Mouse (Mus musculus) myocyte (in vitro differentiated cells): Measurements from ENCODE around the gene E130309D02Rik. TPM values are rescaled to one million over a fixed set of nuclear protein-coding genes. Genes with fewer than 3 reads are reported as not detected.

Source experiments
- H3K27me3 ChIP-seq: one replicate; pipeline ENCODE4 v1.6.1; 2011; ENCODE audit not compliant: control insufficient read depth, insufficient read depth, insufficient read length
- H3K36me3 ChIP-seq: one replicate; pipeline ENCODE4 v1.6.1; 2011; ENCODE audit not compliant: control insufficient read depth, insufficient read depth
- H3K4me2 ChIP-seq: one replicate; pipeline ENCODE4 v1.6.1; 2011; ENCODE audit warnings: low read depth, control low read depth
- H3K4me3 ChIP-seq: one replicate; pipeline ENCODE4 v1.5.1; 2011; ENCODE audit warnings: mild to moderate bottlenecking, control low read depth, moderate library complexity
- H3K79me2 ChIP-seq: one replicate; pipeline ENCODE4 v1.6.1; 2011; ENCODE audit not compliant: control insufficient read depth, insufficient read depth
- H3ac ChIP-seq: one replicate; pipeline ENCODE4 v1.6.1; 2011; ENCODE audit not compliant: control insufficient read depth, insufficient read length
- CEBPB ChIP-seq: IDR thresholded peaks from 2 replicates; pipeline ENCODE4 v1.6.1; 2011; ENCODE audit warnings: mild to moderate bottlenecking, moderate library complexity; ENCODE audit not compliant: poor library complexity, insufficient read depth, severe bottlenecking
- E2F4 ChIP-seq: IDR thresholded peaks from one replicate; pipeline ENCODE4 v1.6.1; 2011; ENCODE audit warnings: mild to moderate bottlenecking, control low read depth, moderate library complexity; ENCODE audit not compliant: insufficient read depth
- MAX ChIP-seq: IDR thresholded peaks from one replicate; pipeline ENCODE4 v1.6.1; 2011; ENCODE audit warnings: low read depth, mild to moderate bottlenecking, control low read depth
- MYOD1 ChIP-seq, 3 experiments: IDR thresholded peaks; one replicate each; pipeline ENCODE4 v1.6.1; 2011; ENCODE audit warnings: control low read depth in 2 of 3, low read depth in 2 of 3, mild to moderate bottlenecking in 2 of 3, moderate library complexity in 1 of 3; ENCODE audit not compliant: insufficient read length in 2 of 3, control insufficient read depth in 1 of 3
- MYOG ChIP-seq, 3 experiments: IDR thresholded peaks; one replicate each; pipeline ENCODE4 v1.6.1; 2011; ENCODE audit warnings: control low read depth in 2 of 3, low read depth in 2 of 3, mild to moderate bottlenecking in 2 of 3; ENCODE audit not compliant: insufficient read length in 2 of 3, control insufficient read depth in 1 of 3, insufficient read depth in 1 of 3
- POLR2A ChIP-seq: IDR thresholded peaks from one replicate; pipeline ENCODE4 v1.6.1; 2011; ENCODE audit warnings: low read depth, mild to moderate bottlenecking, control low read depth, moderate library complexity; ENCODE audit not compliant: insufficient read length
- POLR2AphosphoS2 ChIP-seq: IDR thresholded peaks from one replicate; pipeline ENCODE4 v1.6.1; 2011; ENCODE audit warnings: low read depth, control low read depth; ENCODE audit not compliant: insufficient read length
- REST ChIP-seq: IDR thresholded peaks from one replicate; pipeline ENCODE4 v1.6.1; 2011; ENCODE audit warnings: mild to moderate bottlenecking, control low read depth, moderate library complexity; ENCODE audit not compliant: insufficient read depth, insufficient read length
- SRF ChIP-seq: IDR thresholded peaks from one replicate; pipeline ENCODE4 v1.6.1; 2011; ENCODE audit warnings: low read depth; ENCODE audit not compliant: control insufficient read depth, insufficient read length
- TCF12 ChIP-seq: IDR thresholded peaks from one replicate; pipeline ENCODE4 v1.6.1; 2011; ENCODE audit warnings: mild to moderate bottlenecking, control low read depth; ENCODE audit not compliant: poor library complexity, insufficient read depth, severe bottlenecking
- TCF3 ChIP-seq: IDR thresholded peaks from one replicate; pipeline ENCODE4 v1.6.1; 2011; ENCODE audit warnings: low read depth, control low read depth; ENCODE audit not compliant: insufficient read length
- USF1 ChIP-seq: IDR thresholded peaks from one replicate; pipeline ENCODE4 v1.6.1; 2011; ENCODE audit warnings: low read depth, mild to moderate bottlenecking, control low read depth, moderate library complexity
- polyA plus RNA-seq: library from polyadenylated mRNA; unstranded; fragments of >200 nt; fragmentation: generic; extraction: Trizol; gene quantifications from one replicate; pipeline ENCODE4 v1.2.1, GENCODE M21; 2012; ENCODE audit warnings: missing spikeins

The E130309D02Rik gene
- polyA plus RNA-seq, 1 experiment = 25.7 TPM

GRCm38 (mm10) chr5:143336559-143336958 is 21.4 kb upstream of the E130309D02Rik start:
- Histone ChIP-seq H3K4me3 (no peak overlapping the region), H3K36me3 (no peaks in the 10 kb centered on the region), H3K79me2 (no peaks in the 10 kb centered on the region), H3ac (no peak overlapping the region), H3K27me3 (peaks cover 26% of the 10 kb centered on the region), H3K4me2 (no peak overlapping the region)
- no peak for TF ChIP-seq SRF

GRCm38 (mm10) chr5:143335089-143335460 is 19.9 kb upstream of the E130309D02Rik start:
- Histone ChIP-seq H3K27me3 (peaks cover 25% of the 10 kb centered on the region), H3K4me2 (no peak overlapping the region), H3K79me2 (no peaks in the 10 kb centered on the region), H3ac (no peak overlapping the region), H3K4me3 (no peak overlapping the region), H3K36me3 (no peaks in the 10 kb centered on the region)
- TF ChIP-seq POLR2A (no peak), REST (no peak), TCF3 (no peak), TCF12 (no peak), E2F4 (no peak), POLR2AphosphoS2 (no peak), USF1 (no peak), MYOG (IDR thresholded peaks at IDR 0.05; ENCODE audit: control insufficient read depth in 1 of 3, insufficient read depth in 1 of 3, insufficient read length in 2 of 3, low read depth in 2 of 3) (no peak), MYOD1 (IDR thresholded peaks at IDR 0.05; ENCODE audit: control insufficient read depth in 1 of 3, insufficient read length in 2 of 3, low read depth in 2 of 3) (no peak), SRF (no peak), MAX (no peak), CEBPB (no peak)

GRCm38 (mm10) chr5:143334418-143335088 is 19.4 kb upstream of the E130309D02Rik start:
- peaks cover 20% of the 10 kb centered on the region for H3K27me3 ChIP-seq
- no peak overlapping the region for H3K4me3 ChIP-seq
- no peak overlapping the region for H3ac ChIP-seq
- peak overlapping the region; percentile 63 for H3K4me2 ChIP-seq
- TF ChIP-seq MYOG (IDR thresholded peaks at IDR 0.05; ENCODE audit: control insufficient read depth in 1 of 3, insufficient read depth in 1 of 3, insufficient read length in 2 of 3, low read depth in 2 of 3) (no peak), MYOD1 (IDR thresholded peaks at IDR 0.05; ENCODE audit: control insufficient read depth in 1 of 3, insufficient read length in 2 of 3, low read depth in 2 of 3) (no peak)
- no peaks in the 10 kb centered on the region for H3K36me3 ChIP-seq
- no peaks in the 10 kb centered on the region for H3K79me2 ChIP-seq

DNA sequence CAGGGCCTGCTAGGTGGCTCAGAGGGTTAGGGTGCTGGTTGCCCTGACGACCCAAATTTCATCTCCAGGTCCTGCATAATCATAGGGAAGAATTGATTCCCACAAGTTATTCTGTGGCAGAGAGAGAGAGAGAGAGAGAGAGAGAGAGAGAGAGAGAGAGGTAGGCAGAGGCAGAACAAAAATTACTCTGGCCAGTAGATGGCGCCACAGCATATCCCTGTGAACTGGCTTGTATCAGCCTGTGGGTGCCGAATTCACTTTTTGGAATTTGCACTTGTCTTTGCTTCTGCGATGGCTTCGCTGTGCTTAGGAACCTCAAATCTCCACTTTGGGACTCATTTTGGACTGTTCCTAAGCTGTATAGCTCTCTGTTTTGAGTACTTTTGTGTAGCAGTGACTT is 18.7 kb upstream of the E130309D02Rik start:
- peaks cover 14% of the 10 kb centered on the region for H3K27me3 ChIP-seq
- TF ChIP-seq SRF = no peak
- TF ChIP-seq USF1 = no peak
- TF ChIP-seq REST = no peak
- TF ChIP-seq MYOG (IDR thresholded peaks at IDR 0.05; ENCODE audit: control insufficient read depth in 1 of 3, insufficient read depth in 1 of 3, insufficient read length in 2 of 3, low read depth in 2 of 3) = no peak
- no peak for TF ChIP-seq POLR2A
- no peak for TF ChIP-seq E2F4
- no peak for TF ChIP-seq POLR2AphosphoS2
- no peak for TF ChIP-seq TCF12
- TF ChIP-seq CEBPB = no peak
- TF ChIP-seq MAX = no peak
- no peak for TF ChIP-seq MYOD1 (IDR thresholded peaks at IDR 0.05; ENCODE audit: control insufficient read depth in 1 of 3, insufficient read length in 2 of 3, low read depth in 2 of 3)
- no peak for TF ChIP-seq TCF3
- H3K36me3 ChIP-seq = no peaks in the 10 kb centered on the region
- peaks cover under 1% of the 10 kb centered on the region for H3K79me2 ChIP-seq
- H3K4me3 ChIP-seq = no peak overlapping the region
- H3ac ChIP-seq = no peak overlapping the region
- H3K4me2 ChIP-seq = peak overlapping the region; percentile 63

- H3K4me2 ChIP-seq = peak within 1 kb of the TSS; percentile 97
- peaks cover 10% of the 10 kb centered on the region for H3K36me3 ChIP-seq
- TF ChIP-seq MAX (no peak), E2F4 (no peak), REST (no peak), POLR2A (peak; percentile 58), POLR2AphosphoS2 (peak; percentile 50), TCF3 (no peak), SRF (peak; percentile 75), TCF12 (no peak), CEBPB (no peak)
- no peaks in the 10 kb centered on the region for H3K27me3 ChIP-seq
- H3K4me3 ChIP-seq = peak within 1 kb of the TSS; percentile 96
- H3K79me2 ChIP-seq = peaks cover 16% of the 10 kb centered on the region
- peak within 1 kb of the TSS; percentile 50 for H3ac ChIP-seq
Observed at GRCm38 (mm10) chr5:143328690-143329495, 13.7 kb upstream of the E130309D02Rik start, which contains the start of gene Zdhhc4. Gene Zdhhc4 (minus strand): TSS chr5:143329256.
